Mouse (Mus musculus) kidney, adult 2 months (tissue): ENCODE data around the gene Ccdc151.

Experiments used
- CTCF ChIP-seq: fragments of 200-500 bp; conservative IDR thresholded peaks from 2 replicates; pipeline ENCODE4 v1.5.1; 2011; ENCODE audit warnings: low read depth, mild to moderate bottlenecking, control low read depth, low read length, moderate library complexity, mixed read lengths; ENCODE audit not compliant: insufficient read depth, insufficient read length
- POLR2A ChIP-seq: fragments of 200-500 bp; IDR thresholded peaks from one replicate; pipeline ENCODE4 v1.6.1; 2011; ENCODE audit warnings: low read depth, low read length, control low read depth

DNA sequence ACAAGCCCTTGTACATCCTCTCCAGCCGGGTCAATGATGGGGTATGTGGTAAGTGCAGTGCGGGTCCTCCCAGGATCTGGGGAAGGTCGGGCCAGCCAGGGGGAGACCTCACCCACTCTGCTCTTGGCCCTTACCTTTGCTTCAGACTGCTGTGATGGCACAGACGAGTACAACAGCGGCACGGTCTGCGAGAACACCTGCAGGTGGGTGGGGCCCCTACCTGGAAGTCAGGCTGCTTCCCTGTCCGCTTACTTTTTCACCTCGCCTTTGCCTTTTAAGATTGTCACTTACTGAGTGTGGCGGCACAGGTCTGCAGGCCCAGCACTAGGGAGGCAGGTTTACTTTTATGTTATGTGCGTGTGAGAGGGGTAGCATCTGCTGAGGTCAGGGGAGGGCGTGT lies 2.1 kb upstream of the Ccdc151 start:
- no peak for TF ChIP-seq CTCF
- no peak for TF ChIP-seq POLR2A
